Mouse (Mus musculus): Measurements from ENCODE around the gene Wbp2.

DNA sequence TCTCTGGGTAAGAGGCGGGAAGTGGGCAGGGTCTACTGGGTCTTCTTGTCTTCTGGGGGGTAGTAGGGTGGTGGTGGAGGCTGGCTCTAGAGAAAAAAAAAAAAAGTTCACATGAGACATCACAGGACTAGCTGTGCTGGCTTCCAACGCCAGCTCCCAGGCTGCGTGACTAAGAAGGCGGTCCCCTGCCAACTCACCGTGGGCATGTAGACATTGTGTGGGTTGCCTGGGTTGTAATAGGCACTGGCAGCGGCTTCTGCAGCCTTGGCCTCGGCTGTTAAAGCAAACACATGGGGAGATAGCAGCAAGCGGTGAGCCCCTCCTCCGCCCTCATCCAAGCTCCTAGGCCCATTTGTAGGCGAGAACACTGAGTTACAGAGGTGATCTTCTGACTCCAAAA, 7.3 kb downstream of the Wbp2 start:
- TF ChIP-seq CTCF (IDR thresholded peaks at IDR 0.05; ENCODE audit: insufficient read depth, low read depth, low read length) (no peak), POLR2A (IDR thresholded peaks at IDR 0.05; ENCODE audit: insufficient read depth, low read depth, low read length) (no peak)

Data from olfactory bulb, adult 2 months (tissue).